Mouse (Mus musculus) erythroblast, embryonic 14.5 days (primary cell): Measurements from ENCODE around the gene Muc4.

Source experiments
- GATA1 ChIP-seq: IDR thresholded peaks from 2 replicates; pipeline ENCODE4 v1.6.1; 2012; ENCODE audit warnings: low read length, inconsistent platforms, mixed read lengths
- TAL1 ChIP-seq: IDR thresholded peaks from 3 replicates; pipeline ENCODE4 v1.6.1; 2012; ENCODE audit warnings: low read length, inconsistent platforms, mixed read lengths

DNA sequence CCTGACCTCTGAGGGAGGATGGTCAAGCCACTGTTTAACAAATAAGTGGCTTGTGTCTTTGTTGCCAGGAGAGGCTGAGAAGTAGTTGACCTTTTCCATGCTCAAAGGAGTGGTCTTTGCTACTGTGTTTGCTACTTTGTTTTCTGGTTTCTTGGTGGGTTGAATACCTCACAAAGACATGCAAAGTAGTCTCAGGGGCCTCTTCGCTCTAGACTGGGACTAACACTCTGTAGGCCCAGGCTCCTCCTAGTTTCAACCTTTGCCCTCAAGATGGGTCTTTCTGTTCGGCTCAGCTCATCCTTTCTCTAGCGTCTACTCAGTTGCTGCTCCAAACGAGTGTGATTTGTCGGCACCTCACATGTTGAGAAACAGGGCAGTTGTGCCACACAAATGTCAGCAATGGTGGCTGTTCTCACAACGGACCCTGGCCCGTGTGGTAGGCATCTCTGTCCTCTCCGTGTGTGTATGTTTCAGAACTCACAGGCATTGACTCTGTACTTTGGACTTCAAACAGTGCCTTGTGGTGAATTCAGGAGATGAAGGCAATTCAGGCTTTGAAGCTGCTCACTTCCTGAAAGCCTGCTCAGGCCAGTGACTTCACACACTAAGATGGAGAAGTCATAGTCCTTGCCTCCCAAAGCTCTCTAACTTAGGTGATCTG lies 4.4 kb downstream of the Muc4 start:
- TF ChIP-seq TAL1, result no peak
- TF ChIP-seq GATA1, result no peak
